Mouse (Mus musculus) E14TG2a.4 (cell line): ENCODE data around the gene Tmem245.

Source experiments
- CTCF ChIP-seq: conservative IDR thresholded peaks from 2 replicates; pipeline ENCODE4 v1.5.1; 2014; ENCODE audit warnings: low read length
- NANOG ChIP-seq: IDR thresholded peaks from 2 replicates; pipeline ENCODE4 v1.6.1; 2014; ENCODE audit warnings: borderline replicate concordance, low read length, mixed read lengths

- TF ChIP-seq CTCF (no peak), NANOG (no peak)
These were observed 42.4 kb upstream of the Tmem245 start for GRCm38 (mm10) chr4:56989431-56990214.
